Comparison of ENCODE assay signal across 15 mouse cellular contexts in the genomic region with DNA sequence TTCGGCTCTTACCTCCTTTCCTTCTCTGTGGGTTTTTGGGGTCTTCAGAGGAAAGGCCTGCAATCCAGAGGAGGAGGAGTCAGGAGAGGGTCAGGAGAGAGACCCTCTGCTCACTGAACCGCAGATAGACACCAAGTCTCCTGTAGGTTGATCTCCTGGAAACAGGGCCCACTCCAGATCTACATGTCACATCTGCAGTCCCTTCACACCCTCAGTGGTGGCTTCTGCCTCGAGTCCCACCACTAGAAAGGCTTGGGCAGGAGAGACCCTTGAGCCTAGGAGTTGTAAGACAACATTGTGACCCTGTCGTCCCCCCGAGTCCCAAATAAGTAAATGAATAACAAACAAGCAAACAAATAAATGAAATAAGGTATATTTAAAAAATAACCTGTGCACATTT.
A peak's percentile ranks its signal among the peaks of the same experiment; 100 is the strongest.
DNase-seq lines count a peak whose midpoint lies in the region; ATAC-seq and TF ChIP-seq lines count a peak whose summit lies in the region.
"Had no signal": no experiment of that assay in that cellular context is flagged by ENCODE, and none has a peak within 500 bp of the region (broad histone marks: within the 10 kb centered on the region; RNA-seq: fewer than 3 reads in every experiment).

No protein-coding gene starts in this region.

- no peak overlapping the region for H3K9ac ChIP-seq in intestine, embryonic 14.5 days (ENCODE audit: low read length)
- no peak overlapping the region for H3K9ac ChIP-seq in intestine, postnatal 0 days (ENCODE audit: low read depth, low read length)
- H3K9ac ChIP-seq in lung, embryonic 15.5 days, result no peak overlapping the region
- H3K9ac ChIP-seq in limb, embryonic 14.5 days (ENCODE audit: low read depth, low read length, severe bottlenecking), result no peak overlapping the region
- H3K9ac ChIP-seq in stomach, embryonic 16.5 days (ENCODE audit: low read length), result no peak overlapping the region
- H3K9ac ChIP-seq: hindbrain, embryonic 14.5 days; liver, embryonic 14.5 days had no signal

- 87% methylated on average over 5 of the region's 5 CpGs for WGBS in intestine, embryonic 14.5 days
- WGBS in intestine, postnatal 0 days, result 91% methylated on average over 5 of the region's 5 CpGs
- 83% methylated on average over 5 of the region's 5 CpGs for WGBS in lung, embryonic 15.5 days
- WGBS in limb, embryonic 14.5 days, result 89% methylated on average over 5 of the region's 5 CpGs
- WGBS in stomach, embryonic 16.5 days, result 82% methylated on average over 5 of the region's 5 CpGs

- H3K4me3 ChIP-seq in intestine, embryonic 14.5 days (ENCODE audit: low read depth, low read length), result no peak overlapping the region
- H3K4me3 ChIP-seq in intestine, postnatal 0 days (ENCODE audit: low read depth, low read length), result no peak overlapping the region
- no peak overlapping the region for H3K4me3 ChIP-seq in lung, embryonic 15.5 days
- no peak overlapping the region for H3K4me3 ChIP-seq in limb, embryonic 14.5 days (replicated peaks; ENCODE audit: low read length)
- no peak overlapping the region for H3K4me3 ChIP-seq in stomach, embryonic 16.5 days (replicated peaks; ENCODE audit: low read length)

- peaks cover 50% of the 10 kb centered on the region for H3K4me1 ChIP-seq in intestine, embryonic 14.5 days (replicated peaks; ENCODE audit: control insufficient read depth, insufficient read depth, low read length)
- peaks cover 8% of the 10 kb centered on the region; the same call in 1 of the 2 replicates for H3K4me1 ChIP-seq in intestine, postnatal 0 days (replicated peaks; ENCODE audit: control insufficient read depth, insufficient read depth, low read length)
- peaks cover 67% of the 10 kb centered on the region for H3K4me1 ChIP-seq in lung, embryonic 15.5 days
- peaks cover 42% of the 10 kb centered on the region for H3K4me1 ChIP-seq in limb, embryonic 14.5 days (ENCODE audit: control insufficient read depth, insufficient read depth, low read length)
- peaks cover 32% of the 10 kb centered on the region for H3K4me1 ChIP-seq in stomach, embryonic 16.5 days (ENCODE audit: control insufficient read depth, insufficient read depth, low read length)

- H3K9me3 ChIP-seq in intestine, embryonic 14.5 days (ENCODE audit: control insufficient read depth, low read length), result no peaks in the 10 kb centered on the region
- no peaks in the 10 kb centered on the region for H3K9me3 ChIP-seq in intestine, postnatal 0 days (ENCODE audit: control insufficient read depth)
- H3K9me3 ChIP-seq in lung, embryonic 15.5 days, result no peaks in the 10 kb centered on the region
- H3K9me3 ChIP-seq in limb, embryonic 14.5 days (ENCODE audit: control insufficient read depth, low read length), result no peaks in the 10 kb centered on the region
- H3K9me3 ChIP-seq in stomach, embryonic 16.5 days (replicated peaks; ENCODE audit: control insufficient read depth, low read length), result no peaks in the 10 kb centered on the region
- H3K9me3 ChIP-seq: megakaryocyte, embryonic 14.5 days had no signal

- intact Hi-C loops in left cerebral cortex, postnatal 36 days (cut with DNase I), result loop anchor here (2.0 to 10.0 kb wide), 4 partner anchors 91 to 325 kb away; no protein-coding TSS in a partner anchor

- DNase-seq in intestine, embryonic 14.5 days (ENCODE audit: low spot score), result no peak
- DNase-seq in lung, adult 18-20 months, result no peak
- DNase-seq in limb, embryonic 14.5 days (ENCODE audit: low spot score), result no peak
- no peak for DNase-seq in left cerebral cortex, postnatal 36 days (ENCODE audit: low spot score in 2 of 2)
- DNase-seq: adrenal gland, postnatal 14 days; cerebellum, postnatal 36 days; gastrocnemius, postnatal 14 days; kidney, postnatal 10 days had no signal

- no peak overlapping the region for H3K4me2 ChIP-seq in intestine, embryonic 14.5 days (ENCODE audit: low read length)
- no peak overlapping the region for H3K4me2 ChIP-seq in intestine, postnatal 0 days (replicated peaks; ENCODE audit: low read depth)
- H3K4me2 ChIP-seq in lung, embryonic 15.5 days, result no peak overlapping the region
- no peak overlapping the region for H3K4me2 ChIP-seq in limb, embryonic 14.5 days (replicated peaks; ENCODE audit: low read depth, low read length, severe bottlenecking)
- no peak overlapping the region for H3K4me2 ChIP-seq in stomach, embryonic 16.5 days (ENCODE audit: low read depth, low read length)
- H3K4me2 ChIP-seq: hindbrain, embryonic 14.5 days had no signal

- peak overlapping the region; percentile 74; the same call in 1 of the 2 replicates for H3K27ac ChIP-seq in intestine, embryonic 14.5 days (ENCODE audit: low read depth)
- H3K27ac ChIP-seq in intestine, postnatal 0 days (ENCODE audit: low read depth, low read length), result no peak overlapping the region
- H3K27ac ChIP-seq in lung, embryonic 15.5 days, result peak overlapping the region; percentile 84; the same call in 1 of the 2 replicates
- H3K27ac ChIP-seq in limb, embryonic 14.5 days (replicated peaks; ENCODE audit: low read depth, low read length), result 0 out of 2 replicates have a peak overlapping the region, but pooled peaks have one; percentile 83
- peak overlapping the region; percentile 84; the same call in 1 of the 2 replicates for H3K27ac ChIP-seq in stomach, embryonic 16.5 days (ENCODE audit: low read length)
- H3K27ac ChIP-seq: hindbrain, embryonic 14.5 days; liver, embryonic 14.5 days had no signal

- no peaks in the 10 kb centered on the region for H3K27me3 ChIP-seq in intestine, embryonic 14.5 days (replicated peaks; ENCODE audit: control insufficient read depth, insufficient read depth, low read length)
- no peaks in the 10 kb centered on the region for H3K27me3 ChIP-seq in intestine, postnatal 0 days (replicated peaks; ENCODE audit: control insufficient read depth, insufficient read depth, low read length)
- H3K27me3 ChIP-seq in lung, embryonic 15.5 days, result no peaks in the 10 kb centered on the region
- H3K27me3 ChIP-seq in limb, embryonic 14.5 days (ENCODE audit: control insufficient read depth, insufficient read depth, low read length), result no peaks in the 10 kb centered on the region
- no peaks in the 10 kb centered on the region for H3K27me3 ChIP-seq in stomach, embryonic 16.5 days (ENCODE audit: control insufficient read depth, insufficient read depth, low read length)

- TF ChIP-seq POLR2A in limb, embryonic 14.5 days (IDR thresholded peaks at IDR 0.05; ENCODE audit: borderline replicate concordance, extremely low read depth, insufficient read depth, insufficient read length), result no peak

- no peaks in the 10 kb centered on the region for H3K36me3 ChIP-seq in intestine, embryonic 14.5 days (ENCODE audit: control insufficient read depth, insufficient read depth, low read length)
- no peaks in the 10 kb centered on the region for H3K36me3 ChIP-seq in intestine, postnatal 0 days (ENCODE audit: control insufficient read depth, insufficient read depth)
- no peaks in the 10 kb centered on the region for H3K36me3 ChIP-seq in lung, embryonic 15.5 days
- H3K36me3 ChIP-seq in limb, embryonic 14.5 days (ENCODE audit: control insufficient read depth, insufficient read depth, low read length), result no peaks in the 10 kb centered on the region
- H3K36me3 ChIP-seq in stomach, embryonic 16.5 days (ENCODE audit: control insufficient read depth, insufficient read depth, low read length), result no peaks in the 10 kb centered on the region

- no peak for ATAC-seq in intestine, embryonic 14.5 days (replicated peaks; ENCODE audit: low FRiP score, low TSS enrichment, low read depth)
- ATAC-seq in intestine, postnatal 0 days, result no peak
- no peak for ATAC-seq in lung, embryonic 15.5 days (ENCODE audit: borderline replicate concordance, extremely low read depth, low FRiP score, low TSS enrichment)
- no peak for ATAC-seq in limb, embryonic 14.5 days (ENCODE audit: low FRiP score, low read depth)
- ATAC-seq in stomach, embryonic 16.5 days (ENCODE audit: insufficient read depth, low FRiP score), result no peak
- ATAC-seq: forebrain, embryonic 16.5 days had no signal

- TF ChIP-seq CTCF in intestine, postnatal 0 days (IDR thresholded peaks at IDR 0.05; ENCODE audit: low read depth), result no peak
